Mouse (Mus musculus): ENCODE results near the gene Slc2a13.

GRCm38 (mm10) chr15:91561728-91562127 lies 11.3 kb downstream of the Slc2a13 start:
- no peak for TF ChIP-seq CTCF (IDR thresholded peaks at IDR 0.05; ENCODE audit: borderline replicate concordance, insufficient read depth, low read depth, low read length)
- no peak for TF ChIP-seq POLR2A (IDR thresholded peaks at IDR 0.05; ENCODE audit: borderline replicate concordance, insufficient read depth, low read length)

All from cerebellum, adult 2 months (tissue).